Mouse (Mus musculus) heart, embryonic 16.5 days (tissue): ENCODE results near the gene Hlcs. TPM values are rescaled to one million over a fixed set of nuclear protein-coding genes. Genes with fewer than 3 reads are reported as not detected.
A peak's percentile ranks its signal among the peaks of the same experiment; 100 is the strongest.

ENCODE experiments used
- ATAC-seq: fragments of 200-750 bp; cut with Nextera tagmentation; replicated peaks from 2 replicates; pipeline ENCODE4 v1.8.0; 2017; ENCODE audit warnings: moderate number of reproducible peaks; ENCODE audit not compliant: insufficient read depth, low FRiP score; ENCODE audit errors: extremely low read depth
- H3K27ac ChIP-seq: fragments of 300-500 bp; sonication (generic); 2 replicates; pipeline ENCODE4 v1.5.1; 2014; ENCODE audit warnings: mild to moderate bottlenecking, low read length, control low read depth, moderate library complexity
- H3K27me3 ChIP-seq: fragments of 300-500 bp; sonication (generic); 2 replicates; pipeline ENCODE4 v1.6.1; 2014; ENCODE audit warnings: low read length, mixed read lengths; ENCODE audit not compliant: control insufficient read depth, insufficient read depth
- H3K36me3 ChIP-seq: fragments of 300-500 bp; sonication (generic); 2 replicates; pipeline ENCODE4 v1.6.1; 2014; ENCODE audit not compliant: control insufficient read depth, insufficient read depth
- H3K4me1 ChIP-seq: fragments of 300-500 bp; sonication (generic); 2 replicates; pipeline ENCODE4 v1.6.1; 2014; ENCODE audit warnings: low read length, mixed read lengths; ENCODE audit not compliant: control insufficient read depth, insufficient read depth
- H3K4me2 ChIP-seq: fragments of 300-500 bp; sonication (generic); 2 replicates; pipeline ENCODE4 v1.6.1; 2014; ENCODE audit warnings: low read depth, mild to moderate bottlenecking, control low read depth, low read length
- H3K4me3 ChIP-seq: fragments of 300-500 bp; sonication (generic); 2 replicates; pipeline ENCODE4 v1.5.1; 2014; ENCODE audit warnings: mild to moderate bottlenecking, control low read depth, low read length
- H3K9ac ChIP-seq: fragments of 300-500 bp; sonication (generic); 2 replicates; pipeline ENCODE4 v1.6.1; 2014; ENCODE audit warnings: low read length, control low read depth
- H3K9me3 ChIP-seq: fragments of 300-500 bp; sonication (generic); replicated peaks from 2 replicates; pipeline ENCODE4 v1.6.1; 2016; ENCODE audit warnings: low read length; ENCODE audit not compliant: control insufficient read depth
- WGBS: fragments of 180-500 bp; shearing (Covaris S2); extraction: QIAGEN DNeasy Blood & Tissue Kit; methylation state at CpG from one replicate; pipeline ENCODE4 v1.1.7; 2014; 5-methylcytosine and 5-hydroxymethylcytosine counted together
- polyA plus RNA-seq: library from polyadenylated mRNA; unstranded; fragments of >200 nt; fragmentation: Nextera tagmentation; extraction: Ambion mirVana; gene quantifications from 2 replicates; pipeline ENCODE4 v1.2.1, GENCODE M21; 2015

Hlcs gene
- polyA plus RNA-seq, 1 experiment from 2014 or later: 6.8 TPM

DNA sequence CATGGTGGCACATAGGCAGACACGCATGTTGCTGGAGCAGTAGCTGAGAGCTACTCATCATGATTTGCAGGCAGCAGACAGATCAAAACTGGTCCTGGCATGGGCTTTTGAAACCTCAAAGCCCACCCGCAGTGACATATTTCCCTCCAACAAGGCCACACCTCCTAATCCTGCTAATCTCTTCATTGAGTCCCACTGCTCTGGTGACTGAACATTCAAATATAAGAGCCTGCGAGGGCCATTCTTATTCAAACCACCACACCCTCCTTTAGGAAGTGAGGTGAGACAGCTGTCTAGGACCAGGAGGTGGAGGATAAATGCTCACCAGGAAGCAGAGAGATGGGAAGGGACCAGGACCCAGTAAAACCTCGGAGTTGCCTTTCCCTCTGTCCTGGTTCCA lies 143.2 kb downstream of the Hlcs start:
- no peak for ATAC-seq
- Histone ChIP-seq H3K9ac (no peak overlapping the region), H3K36me3 (no peaks in the 10 kb centered on the region), H3K27me3 (no peaks in the 10 kb centered on the region), H3K27ac (no peak overlapping the region), H3K4me1 (peaks cover 3% of the 10 kb centered on the region), H3K4me2 (no peak overlapping the region), H3K9me3 (no peaks in the 10 kb centered on the region), H3K4me3 (no peak overlapping the region)
- WGBS: 67% methylated on average over 4 of the region's 4 CpGs

DNA sequence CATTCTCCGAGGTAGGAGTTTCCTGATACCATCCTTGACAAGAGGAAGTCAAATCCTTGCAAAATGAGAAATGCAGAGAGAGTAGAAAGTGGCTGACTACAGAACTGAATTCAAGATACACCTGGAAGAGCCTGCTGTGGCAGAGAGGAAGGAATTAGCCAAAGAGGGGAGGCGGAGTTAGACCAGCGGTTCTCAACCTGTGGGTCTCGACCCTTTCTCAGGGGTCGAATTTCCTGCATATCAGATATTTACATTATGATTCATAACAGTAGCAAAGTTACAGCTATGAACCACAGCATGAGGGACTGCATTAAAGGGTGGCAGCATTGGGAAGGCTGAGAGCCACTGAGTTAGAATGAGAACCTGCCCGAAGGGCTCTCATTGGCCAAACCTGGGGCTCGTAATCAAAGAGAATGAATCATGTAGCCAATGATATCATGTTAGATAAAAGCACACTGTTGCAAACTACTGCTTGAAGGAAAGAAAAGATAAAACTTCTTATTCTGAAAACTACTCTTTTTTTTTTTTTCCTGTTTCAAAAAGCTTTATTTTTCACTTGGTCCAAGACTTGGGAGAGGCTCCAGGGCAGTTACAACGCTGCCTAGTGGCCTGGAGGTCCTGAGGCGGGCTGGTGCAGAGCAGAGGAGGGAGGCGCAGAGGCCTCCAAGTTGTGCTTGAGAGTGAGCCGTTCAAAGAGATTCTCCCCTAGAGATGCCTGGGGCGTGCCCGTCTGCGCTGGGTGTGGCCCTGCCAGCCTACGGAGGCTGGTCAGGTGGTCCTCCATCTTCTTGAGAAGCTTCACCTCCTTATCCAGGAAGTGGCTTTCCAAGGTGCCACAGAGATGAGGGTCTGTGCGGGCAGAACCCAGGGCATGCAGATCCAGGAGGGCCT lies 144.5 kb downstream of the Hlcs start:
- Histone ChIP-seq H3K4me1 (peaks cover 14% of the 10 kb centered on the region), H3K4me3 (no peak overlapping the region), H3K9me3 (no peaks in the 10 kb centered on the region), H3K27me3 (no peaks in the 10 kb centered on the region), H3K4me2 (no peak overlapping the region), H3K9ac (no peak overlapping the region), H3K27ac (no peak overlapping the region), H3K36me3 (no peaks in the 10 kb centered on the region)
- WGBS: 80% methylated on average over 16 of the region's 16 CpGs
- ATAC-seq: no peak

- H3K27ac ChIP-seq: no peak overlapping the region
- peaks cover 22% of the 10 kb centered on the region for H3K4me1 ChIP-seq
- H3K27me3 ChIP-seq: no peaks in the 10 kb centered on the region
- no peaks in the 10 kb centered on the region for H3K9me3 ChIP-seq
- 0 out of 2 replicates have a peak, but pooled peaks have one; percentile 56 for ATAC-seq
- no peaks in the 10 kb centered on the region for H3K36me3 ChIP-seq
- no peak overlapping the region for H3K4me3 ChIP-seq
- no peak overlapping the region for H3K4me2 ChIP-seq
- 18% methylated on average over 5 of the region's 5 CpGs for WGBS
- H3K9ac ChIP-seq: no peak overlapping the region
Measured at GRCm38 (mm10) chr16:94164978-94165377, 148.4 kb downstream of the Hlcs start.

- H3K4me3 ChIP-seq: no peak overlapping the region
- no peak overlapping the region for H3K27ac ChIP-seq
- WGBS: 18% methylated on average over 7 of the region's 7 CpGs
- ATAC-seq: no peak; the same call in 1 of the 2 replicates
- no peaks in the 10 kb centered on the region for H3K36me3 ChIP-seq
- H3K4me1 ChIP-seq: peaks cover 22% of the 10 kb centered on the region
- no peak overlapping the region for H3K9ac ChIP-seq
- no peaks in the 10 kb centered on the region for H3K9me3 ChIP-seq
- H3K27me3 ChIP-seq: no peaks in the 10 kb centered on the region
- H3K4me2 ChIP-seq: peak overlapping the region; percentile 23; the same call in 1 of the 2 replicates
Measured at GRCm38 (mm10) chr16:94164236-94164635, 149.1 kb downstream of the Hlcs start.

- ATAC-seq: no peak
- Histone ChIP-seq H3K36me3 (no peaks in the 10 kb centered on the region), H3K4me1 (peaks cover 22% of the 10 kb centered on the region), H3K9me3 (no peaks in the 10 kb centered on the region), H3K4me2 (no peak overlapping the region), H3K4me3 (no peak overlapping the region), H3K9ac (no peak overlapping the region), H3K27ac (no peak overlapping the region), H3K27me3 (no peaks in the 10 kb centered on the region)
- WGBS: 82% methylated on average over 11 of the region's 11 CpGs
Measured at GRCm38 (mm10) chr16:94163051-94163450, 150.3 kb downstream of the Hlcs start.

DNA sequence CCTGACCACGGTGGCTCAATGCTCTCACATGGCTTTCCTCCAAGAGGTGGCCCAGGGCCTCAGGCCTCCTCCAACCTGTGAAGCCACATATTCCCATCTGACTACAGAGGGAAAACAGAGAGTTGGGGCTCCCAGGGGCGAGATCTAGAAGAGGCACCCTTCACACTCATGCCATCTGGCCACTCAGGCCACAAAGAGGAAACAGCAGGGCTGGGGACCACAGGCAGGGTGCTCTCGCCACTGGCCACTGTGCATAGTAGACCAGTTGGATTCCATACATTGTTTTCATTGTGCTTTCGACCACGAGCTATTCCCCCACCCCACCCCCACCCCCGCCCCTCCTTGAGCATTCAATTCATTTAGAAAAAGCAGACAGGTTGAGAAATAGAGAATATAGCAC lies 151.4 kb downstream of the Hlcs start:
- Histone ChIP-seq H3K36me3 (no peaks in the 10 kb centered on the region), H3K4me3 (no peak overlapping the region), H3K27ac (no peak overlapping the region), H3K4me1 (peaks cover 22% of the 10 kb centered on the region), H3K9ac (no peak overlapping the region), H3K9me3 (no peaks in the 10 kb centered on the region), H3K4me2 (no peak overlapping the region), H3K27me3 (no peaks in the 10 kb centered on the region)
- ATAC-seq: no peak
- WGBS: 36% methylated on average over 6 of the region's 6 CpGs

GRCm38 (mm10) chr16:94157819-94158218 lies 155.6 kb downstream of the Hlcs start:
- H3K36me3 ChIP-seq: no peaks in the 10 kb centered on the region
- no peaks in the 10 kb centered on the region for H3K9me3 ChIP-seq
- H3K9ac ChIP-seq: no peak overlapping the region
- no peaks in the 10 kb centered on the region for H3K27me3 ChIP-seq
- peaks cover 15% of the 10 kb centered on the region for H3K4me1 ChIP-seq
- 67% methylated on average over 8 of the region's 8 CpGs for WGBS
- no peak overlapping the region for H3K27ac ChIP-seq
- no peak overlapping the region for H3K4me2 ChIP-seq
- ATAC-seq: no peak
- H3K4me3 ChIP-seq: no peak overlapping the region

DNA sequence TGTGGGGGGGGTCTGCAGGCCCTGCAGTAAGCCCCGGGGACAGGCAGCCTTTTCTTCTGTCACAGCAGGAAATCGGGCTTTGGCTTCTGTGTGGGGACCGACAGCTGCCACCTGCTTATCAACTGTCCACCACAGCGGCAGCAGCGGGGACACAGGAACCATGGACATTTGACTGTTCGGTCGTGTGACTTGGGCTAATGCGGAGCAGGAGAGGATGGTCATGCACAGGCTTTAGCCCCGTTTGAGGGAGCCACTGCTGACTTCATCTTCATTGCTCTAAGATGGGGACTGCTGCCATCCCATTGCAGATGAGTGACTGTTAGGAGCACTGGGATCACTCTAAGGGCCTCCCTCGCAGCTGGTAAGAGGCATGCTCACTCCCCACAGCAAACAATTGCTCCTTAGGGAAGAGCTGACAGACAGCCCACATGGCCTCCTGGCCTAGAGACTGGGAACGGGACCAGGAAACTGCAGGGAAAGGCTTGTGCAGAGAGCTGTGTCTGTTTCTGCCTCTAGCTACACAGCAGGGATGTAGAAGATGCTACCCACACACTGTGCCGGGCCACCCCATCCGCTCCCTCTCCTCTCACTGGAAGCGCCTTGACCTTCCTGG lies 158.2 kb downstream of the Hlcs start:
- 39% methylated on average over 14 of the region's 14 CpGs for WGBS
- peaks cover 7% of the 10 kb centered on the region for H3K4me1 ChIP-seq

More for the DNA sequence above, 158.2 kb downstream of the Hlcs start:
- Histone ChIP-seq H3K27ac (no peak overlapping the region), H3K4me3 (no peak overlapping the region), H3K4me2 (no peak overlapping the region), H3K9me3 (no peaks in the 10 kb centered on the region), H3K27me3 (no peaks in the 10 kb centered on the region), H3K36me3 (no peaks in the 10 kb centered on the region), H3K9ac (no peak overlapping the region)
- no peak for ATAC-seq
